Comparison of ENCODE assay signal across 9 mouse cellular contexts in genomic region chr2:163735980-163736379, GRCm38 (mm10). TPM values are rescaled to one million over a fixed set of nuclear protein-coding genes. Genes with fewer than 3 reads are reported as not detected.
DNase-seq lines count a peak whose midpoint lies in the region; ATAC-seq and TF ChIP-seq lines count a peak whose summit lies in the region.
"Had no signal": no experiment of that assay in that cellular context is flagged by ENCODE, and none has a peak within 500 bp of the region (broad histone marks: within the 10 kb centered on the region; RNA-seq: fewer than 3 reads in every experiment).

No protein-coding gene starts in this region.

- peaks cover 0 to 3% of the 10 kb centered on the region in 2 experiments; a peak in 1 of 4 replicates for H3K4me1 ChIP-seq in liver, embryonic 14.5 days (replicated peaks; ENCODE audit: control insufficient read depth in 2 of 2, insufficient read depth in 2 of 2, low read length in 1 of 2)
- no peaks in the 10 kb centered on the region for H3K4me1 ChIP-seq in cerebellum, adult 2 months (ENCODE audit: control insufficient read depth, insufficient read depth, low read length)

- peak; percentile 46 for DNase-seq in adrenal gland, postnatal 10 days
- no peak for DNase-seq in adrenal gland, adult 18-20 months (ENCODE audit: low spot score in 2 of 2)
- peak; percentile 79 for DNase-seq in MN1 (ENCODE audit: low spot score)
- peak; percentile 78 to 82 for DNase-seq in heart, postnatal 10 days
- DNase-seq in liver, embryonic 14.5 days (ENCODE audit: low read depth in 3 of 3, low spot score in 3 of 3) = no peak
- DNase-seq in cerebellum, adult 2 months = no peak
- no peak for DNase-seq in right cerebral cortex, postnatal 36 days (ENCODE audit: low spot score in 2 of 2)
- no peak for DNase-seq in left cerebral cortex, postnatal 4 days
- DNase-seq: thymus, adult 18-20 months had no signal

- no peak for TF ChIP-seq CTCF in liver, embryonic 14.5 days (IDR thresholded peaks at IDR 0.05; ENCODE audit: low read depth)
- no peak for TF ChIP-seq CTCF in cerebellum, adult 2 months (IDR thresholded peaks at IDR 0.05; ENCODE audit: borderline replicate concordance, insufficient read depth, low read depth, low read length)

- H3K9ac ChIP-seq in liver, embryonic 14.5 days (replicated peaks) = no peak overlapping the region

- no peak overlapping the region for H3K27ac ChIP-seq in liver, embryonic 14.5 days
- no peak overlapping the region for H3K27ac ChIP-seq in cerebellum, adult 2 months (ENCODE audit: insufficient read depth, low read length)

- 56% methylated on average over 6 of the region's 6 CpGs for WGBS in liver, embryonic 14.5 days (ENCODE audit: insufficient replicate concordance)
- WGBS in cerebellum, adult 2 months = 63% methylated on average over 6 of the region's 6 CpGs

- ATAC-seq in liver, embryonic 14.5 days (ENCODE audit: insufficient read depth) = peak; percentile 21; the same call in 1 of the 2 replicates

- no peaks in the 10 kb centered on the region for H3K9me3 ChIP-seq in liver, embryonic 14.5 days (ENCODE audit: control insufficient read depth, low read length)

- no peak overlapping the region for H3K4me2 ChIP-seq in liver, embryonic 14.5 days (ENCODE audit: low read depth)

- TF ChIP-seq EP300 in liver, embryonic 14.5 days (IDR thresholded peaks at IDR 0.05; ENCODE audit: low read depth) = no peak

- no peaks in the 10 kb centered on the region for H3K27me3 ChIP-seq in liver, embryonic 14.5 days (ENCODE audit: control insufficient read depth, insufficient read depth, low read length)
- no peaks in the 10 kb centered on the region for H3K27me3 ChIP-seq in cerebellum, adult 2 months (ENCODE audit: control insufficient read depth, insufficient read depth, low read length)

- intact Hi-C loops in heart, postnatal 10 days (cut with DNase I) = loop anchor here (5.0 kb wide), 1 partner anchor 86 kb away; the partner anchor contains the start of gene Ccn5
- intact Hi-C loops in left cerebral cortex, postnatal 4 days (cut with DNase I) = no loop called here

- no peak for TF ChIP-seq POLR2A in cerebellum, adult 2 months (IDR thresholded peaks at IDR 0.05; ENCODE audit: borderline replicate concordance, insufficient read depth, low read length)

- no peaks in the 10 kb centered on the region for H3K36me3 ChIP-seq in liver, embryonic 14.5 days (replicated peaks; ENCODE audit: control insufficient read depth, insufficient read depth, low read depth)

- no peak overlapping the region for H3K4me3 ChIP-seq in liver, embryonic 14.5 days (ENCODE audit: insufficient read depth in 1 of 2, low read depth in 2 of 2, low read length in 2 of 2)
- H3K4me3 ChIP-seq in cerebellum, adult 2 months (replicated peaks; ENCODE audit: insufficient read depth, low read depth, low read length) = no peak overlapping the region

RNA-seq across cellular contexts. Expression of gene Ada, which starts 14.1 kb away (rescaled TPM):
- total RNA-seq in adrenal gland, postnatal 10 days (2021) = 1 to 10 TPM; 3.8 to 4.0 TPM
- total RNA-seq in adrenal gland, adult 18-20 months (2021) = 1 to 10 TPM; 2.9 to 3.5 TPM
- 1 to 10 TPM; 1.6 to 1.7 TPM for total RNA-seq in heart, postnatal 10 days (2021)
- polyA plus RNA-seq in liver, embryonic 14.5 days (2012; rRNA removed) = 1.7 and 2.9 TPM in 2 replicates
- 3.8 and 4.1 TPM in 2 replicates for polyA plus RNA-seq in liver, embryonic 14.5 days (2014; fragmentation: Nextera tagmentation; extraction: Ambion mirVana)
- 1.4 and 1.5 TPM in 2 replicates for polyA plus RNA-seq in cerebellum, adult 2 months (2012; rRNA removed)
- 1 to 10 TPM; 5.0 to 5.9 TPM for total RNA-seq in left cerebral cortex, postnatal 4 days (2021)

Comparison
In these comparisons a context has a peak if more than half of its experiments do, and no peak if none do; other contexts are left out.
1. DNase-seq: peak in adrenal gland, postnatal 10 days (single experiment), MN1 (single experiment) and heart, postnatal 10 days (2 of 2); none in adrenal gland, adult 18-20 months (0 of 2), liver, embryonic 14.5 days (0 of 3), cerebellum, adult 2 months (0 of 2), right cerebral cortex, postnatal 36 days (0 of 2) and left cerebral cortex, postnatal 4 days (single experiment).